Mouse (Mus musculus): ENCODE measurements around the gene Kremen1. TPM values are rescaled to one million over a fixed set of nuclear protein-coding genes. Genes with fewer than 3 reads are reported as not detected.
A peak's percentile ranks its signal among the peaks of the same experiment; 100 is the strongest.

Gene Kremen1
- total and polyA plus RNA-seq, 3 experiments: 5.0 to 11.8 (median 7.3) TPM

DNA sequence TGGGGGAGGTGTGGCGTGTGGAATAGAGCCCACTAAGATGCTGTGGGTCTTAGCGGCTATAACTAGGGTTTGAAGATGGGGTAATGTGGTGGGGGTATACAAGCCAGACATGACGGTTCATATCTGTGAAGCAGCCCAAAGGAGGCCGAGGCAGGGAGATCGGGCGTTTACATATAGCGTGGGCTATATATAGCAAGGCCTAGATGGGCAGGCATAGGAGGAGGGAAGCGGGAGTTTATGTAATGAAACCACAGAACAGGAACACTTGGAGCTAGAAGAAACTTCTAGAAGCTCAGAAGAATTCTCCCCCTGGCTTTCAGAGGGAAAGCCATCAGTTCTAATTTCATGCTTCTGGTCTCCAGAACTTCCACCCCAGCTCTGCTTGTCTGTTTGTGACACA, 97.9 kb downstream of the Kremen1 start:
- H3K79me2 ChIP-seq (replicated peaks; ENCODE audit: control insufficient read depth, extremely low read depth, insufficient read depth, poor library complexity, severe bottlenecking): no peaks in the 10 kb centered on the region
- no peak overlapping the region for H3K9ac ChIP-seq (ENCODE audit: insufficient read depth, low read depth)
- H3K27ac ChIP-seq (ENCODE audit: insufficient read depth, low read depth): no peak overlapping the region
- no peak for DNase-seq (ENCODE audit: extremely low read depth)
- dilution Hi-C loops (cut with MboI; ENCODE audit: extremely low pct_ligation_motif_present, extremely low pct_unique_long_range_greater_than_20kb, low sequenced_read_pairs) (no loop called here), in situ Hi-C loops (cut with MboI; ENCODE audit: low pct_ligation_motif_present, low pct_unique_long_range_greater_than_20kb, low sequenced_read_pairs) (no loop called here)
- TF ChIP-seq ETS1 (conservative IDR thresholded peaks at IDR 0.05; ENCODE audit: low read depth, low read length) (no peak), RCOR1 (conservative IDR thresholded peaks at IDR 0.05; ENCODE audit: low read depth, low read length) (no peak), JUND (conservative IDR thresholded peaks at IDR 0.05; ENCODE audit: low read depth, low read length) (no peak), ZMIZ1 (IDR thresholded peaks at IDR 0.05; ENCODE audit: low read depth, low read length) (no peak), MAZ (IDR thresholded peaks at IDR 0.05; ENCODE audit: low read depth, low read length) (no peak), MYC (IDR thresholded peaks at IDR 0.05; ENCODE audit: low read depth, low read length) (no peak), CHD1 (IDR thresholded peaks at IDR 0.05; ENCODE audit: low read depth, low read length) (no peak), NELFE (IDR thresholded peaks at IDR 0.05; ENCODE audit: low read depth, low read length) (no peak), IRF4 (IDR thresholded peaks at IDR 0.05; ENCODE audit: low read depth, low read length) (no peak), ZKSCAN1 (IDR thresholded peaks at IDR 0.05; ENCODE audit: borderline replicate concordance, low read depth, low read length) (no peak), PAX5 (IDR thresholded peaks at IDR 0.05; ENCODE audit: low read length) (no peak), SIN3A (IDR thresholded peaks at IDR 0.05; ENCODE audit: low read length) (no peak), ZC3H11A (IDR thresholded peaks at IDR 0.05; ENCODE audit: low read depth, low read length) (no peak), E2F4 (IDR thresholded peaks at IDR 0.05; ENCODE audit: insufficient replicate concordance, low read depth, low read length) (no peak), BHLHE40 (IDR thresholded peaks at IDR 0.05; ENCODE audit: low read depth, low read length) (no peak), KAT2A (IDR thresholded peaks at IDR 0.05; ENCODE audit: insufficient replicate concordance, low read length) (no peak)
- no peak overlapping the region for H3K4me3 ChIP-seq (replicated peaks in 1 of 3; ENCODE audit: low read depth in 2 of 3, low read length in 2 of 3, poor library complexity in 1 of 3)
- no peaks in the 10 kb centered on the region for H3K36me3 ChIP-seq (replicated peaks in 1 of 2; ENCODE audit: control insufficient read depth in 1 of 2, insufficient read depth in 1 of 2, low read length in 1 of 2)
- H3K9me3 ChIP-seq (replicated peaks; ENCODE audit: low read length): peaks cover 14% of the 10 kb centered on the region
- no peak overlapping the region for H3K4me2 ChIP-seq (ENCODE audit: insufficient read depth, low read depth, poor library complexity, severe bottlenecking)
- no peaks in the 10 kb centered on the region for H3K4me1 ChIP-seq (ENCODE audit: control insufficient read depth in 1 of 2, insufficient read depth in 2 of 2)
- peaks cover 20% of the 10 kb centered on the region for H3K27me3 ChIP-seq (replicated peaks)

GRCm38 (mm10) chr11:5160722-5161485, 100.5 kb downstream of the Kremen1 start:
- H3K79me2 ChIP-seq (replicated peaks; ENCODE audit: control insufficient read depth, extremely low read depth, insufficient read depth, poor library complexity, severe bottlenecking): no peaks in the 10 kb centered on the region

More at GRCm38 (mm10) chr11:5160722-5161485, 100.5 kb downstream of the Kremen1 start:
- in situ Hi-C loops (cut with MboI; ENCODE audit: low pct_ligation_motif_present, low pct_unique_long_range_greater_than_20kb, low sequenced_read_pairs) (no loop called here), dilution Hi-C loops (cut with MboI; ENCODE audit: extremely low pct_ligation_motif_present, extremely low pct_unique_long_range_greater_than_20kb, low sequenced_read_pairs) (no loop called here)
- Histone ChIP-seq H3K9me3 (replicated peaks; ENCODE audit: low read length) (peaks cover 18% of the 10 kb centered on the region), H3K4me1 (ENCODE audit: control insufficient read depth in 1 of 2, insufficient read depth in 2 of 2) (peaks cover 0 to 16% of the 10 kb centered on the region in 2 experiments; a peak in 2 of 4 replicates), H3K36me3 (replicated peaks in 1 of 2; ENCODE audit: control insufficient read depth in 1 of 2, insufficient read depth in 1 of 2, low read length in 1 of 2) (no peaks in the 10 kb centered on the region), H3K27ac (ENCODE audit: insufficient read depth, low read depth) (no peak overlapping the region), H3K4me3 (replicated peaks in 1 of 3; ENCODE audit: low read depth in 2 of 3, low read length in 2 of 3, poor library complexity in 1 of 3) (no peak overlapping the region), H3K27me3 (replicated peaks) (peaks cover 18% of the 10 kb centered on the region), H3K9ac (ENCODE audit: insufficient read depth, low read depth) (no peak overlapping the region), H3K4me2 (ENCODE audit: insufficient read depth, low read depth, poor library complexity, severe bottlenecking) (no peak overlapping the region)
- no peak for TF ChIP-seq SIN3A (IDR thresholded peaks at IDR 0.05; ENCODE audit: low read length)
- no peak for TF ChIP-seq RCOR1 (conservative IDR thresholded peaks at IDR 0.05; ENCODE audit: low read depth, low read length)
- no peak for TF ChIP-seq E2F4 (IDR thresholded peaks at IDR 0.05; ENCODE audit: insufficient replicate concordance, low read depth, low read length)
- TF ChIP-seq SMC3 (IDR thresholded peaks at IDR 0.05; ENCODE audit: low read depth, low read length): peak; percentile 36
- no peak for TF ChIP-seq TBP (conservative IDR thresholded peaks at IDR 0.05; ENCODE audit: low read depth, low read length)
- no peak for TF ChIP-seq JUN (IDR thresholded peaks at IDR 0.05; ENCODE audit: insufficient read depth, low read depth, low read length)
- TF ChIP-seq TCF12 (IDR thresholded peaks at IDR 0.05; ENCODE audit: low read depth, low read length): no peak
- TF ChIP-seq MAZ (IDR thresholded peaks at IDR 0.05; ENCODE audit: low read depth, low read length): no peak
- TF ChIP-seq RAD21 (IDR thresholded peaks at IDR 0.05; ENCODE audit: low read depth, low read length): peak; percentile 46
- TF ChIP-seq NELFE (IDR thresholded peaks at IDR 0.05; ENCODE audit: low read depth, low read length): no peak
- no peak for TF ChIP-seq NRF1 (IDR thresholded peaks at IDR 0.05; ENCODE audit: low read depth, low read length)
- peak; percentile 56 to 68 for TF ChIP-seq CTCF (conservative IDR thresholded peaks at IDR 0.05 in 1 of 2, IDR thresholded peaks at IDR 0.05 in 1 of 2; ENCODE audit: low read depth in 2 of 2, low read length in 2 of 2)
- TF ChIP-seq POLR2A (IDR thresholded peaks at IDR 0.05; ENCODE audit: low read depth, low read length): no peak
- TF ChIP-seq ZMIZ1 (IDR thresholded peaks at IDR 0.05; ENCODE audit: low read depth, low read length): no peak
- TF ChIP-seq UBTF (IDR thresholded peaks at IDR 0.05; ENCODE audit: low read depth, low read length): no peak
- no peak for DNase-seq (ENCODE audit: extremely low read depth)

All from CH12.LX (cell line).